Mouse (Mus musculus) myocyte (in vitro differentiated cells): ENCODE measurements around the gene Bcas3. TPM values are rescaled to one million over a fixed set of nuclear protein-coding genes. Genes with fewer than 3 reads are reported as not detected.

ENCODE experiments used
- H3K27me3 ChIP-seq: one replicate; pipeline ENCODE4 v1.6.1; 2011; ENCODE audit not compliant: control insufficient read depth, insufficient read depth, insufficient read length
- H3K36me3 ChIP-seq: one replicate; pipeline ENCODE4 v1.6.1; 2011; ENCODE audit not compliant: control insufficient read depth, insufficient read depth
- H3K4me2 ChIP-seq: one replicate; pipeline ENCODE4 v1.6.1; 2011; ENCODE audit warnings: low read depth, control low read depth
- H3K4me3 ChIP-seq: one replicate; pipeline ENCODE4 v1.5.1; 2011; ENCODE audit warnings: mild to moderate bottlenecking, control low read depth, moderate library complexity
- H3K79me2 ChIP-seq: one replicate; pipeline ENCODE4 v1.6.1; 2011; ENCODE audit not compliant: control insufficient read depth, insufficient read depth
- H3ac ChIP-seq: one replicate; pipeline ENCODE4 v1.6.1; 2011; ENCODE audit not compliant: control insufficient read depth, insufficient read length
- CEBPB ChIP-seq: IDR thresholded peaks from 2 replicates; pipeline ENCODE4 v1.6.1; 2011; ENCODE audit warnings: mild to moderate bottlenecking, moderate library complexity; ENCODE audit not compliant: poor library complexity, insufficient read depth, severe bottlenecking
- E2F4 ChIP-seq: IDR thresholded peaks from one replicate; pipeline ENCODE4 v1.6.1; 2011; ENCODE audit warnings: mild to moderate bottlenecking, control low read depth, moderate library complexity; ENCODE audit not compliant: insufficient read depth
- MAX ChIP-seq: IDR thresholded peaks from one replicate; pipeline ENCODE4 v1.6.1; 2011; ENCODE audit warnings: low read depth, mild to moderate bottlenecking, control low read depth
- MYOD1 ChIP-seq, 3 experiments: IDR thresholded peaks; one replicate each; pipeline ENCODE4 v1.6.1; 2011; ENCODE audit warnings: control low read depth in 2 of 3, low read depth in 2 of 3, mild to moderate bottlenecking in 2 of 3, moderate library complexity in 1 of 3; ENCODE audit not compliant: insufficient read length in 2 of 3, control insufficient read depth in 1 of 3
- MYOG ChIP-seq, 3 experiments: IDR thresholded peaks; one replicate each; pipeline ENCODE4 v1.6.1; 2011; ENCODE audit warnings: control low read depth in 2 of 3, low read depth in 2 of 3, mild to moderate bottlenecking in 2 of 3; ENCODE audit not compliant: insufficient read length in 2 of 3, control insufficient read depth in 1 of 3, insufficient read depth in 1 of 3
- POLR2A ChIP-seq: IDR thresholded peaks from one replicate; pipeline ENCODE4 v1.6.1; 2011; ENCODE audit warnings: low read depth, mild to moderate bottlenecking, control low read depth, moderate library complexity; ENCODE audit not compliant: insufficient read length
- POLR2AphosphoS2 ChIP-seq: IDR thresholded peaks from one replicate; pipeline ENCODE4 v1.6.1; 2011; ENCODE audit warnings: low read depth, control low read depth; ENCODE audit not compliant: insufficient read length
- REST ChIP-seq: IDR thresholded peaks from one replicate; pipeline ENCODE4 v1.6.1; 2011; ENCODE audit warnings: mild to moderate bottlenecking, control low read depth, moderate library complexity; ENCODE audit not compliant: insufficient read depth, insufficient read length
- SRF ChIP-seq: IDR thresholded peaks from one replicate; pipeline ENCODE4 v1.6.1; 2011; ENCODE audit warnings: low read depth; ENCODE audit not compliant: control insufficient read depth, insufficient read length
- TCF12 ChIP-seq: IDR thresholded peaks from one replicate; pipeline ENCODE4 v1.6.1; 2011; ENCODE audit warnings: mild to moderate bottlenecking, control low read depth; ENCODE audit not compliant: poor library complexity, insufficient read depth, severe bottlenecking
- TCF3 ChIP-seq: IDR thresholded peaks from one replicate; pipeline ENCODE4 v1.6.1; 2011; ENCODE audit warnings: low read depth, control low read depth; ENCODE audit not compliant: insufficient read length
- USF1 ChIP-seq: IDR thresholded peaks from one replicate; pipeline ENCODE4 v1.6.1; 2011; ENCODE audit warnings: low read depth, mild to moderate bottlenecking, control low read depth, moderate library complexity
- polyA plus RNA-seq: library from polyadenylated mRNA; unstranded; fragments of >200 nt; fragmentation: generic; extraction: Trizol; gene quantifications from one replicate; pipeline ENCODE4 v1.2.1, GENCODE M21; 2012; ENCODE audit warnings: missing spikeins

The Bcas3 gene
- polyA plus RNA-seq, 1 experiment = 30.1 TPM

GRCm38 (mm10) chr11:85864363-85864762, 511.4 kb downstream of the Bcas3 start:
- Histone ChIP-seq H3K4me3 (no peak overlapping the region), H3K4me2 (no peak overlapping the region), H3ac (no peak overlapping the region), H3K36me3 (no peaks in the 10 kb centered on the region), H3K79me2 (no peaks in the 10 kb centered on the region), H3K27me3 (no peaks in the 10 kb centered on the region)
- TF ChIP-seq TCF3 = no peak
- no peak for TF ChIP-seq TCF12
- TF ChIP-seq MAX = no peak
- TF ChIP-seq CEBPB = no peak
- TF ChIP-seq USF1 = no peak
- TF ChIP-seq E2F4 = no peak
- TF ChIP-seq SRF = no peak
- no peak for TF ChIP-seq POLR2A
- TF ChIP-seq POLR2AphosphoS2 = no peak
- TF ChIP-seq MYOD1 (IDR thresholded peaks at IDR 0.05; ENCODE audit: control insufficient read depth in 1 of 3, insufficient read length in 2 of 3, low read depth in 2 of 3) = no peak
- TF ChIP-seq REST = no peak
- no peak for TF ChIP-seq MYOG (IDR thresholded peaks at IDR 0.05; ENCODE audit: control insufficient read depth in 1 of 3, insufficient read depth in 1 of 3, insufficient read length in 2 of 3, low read depth in 2 of 3)

Other genes with a start within 250 kb of the Bcas3 start
- 4.5 TPM for gene Usp32, start 213.0 kb upstream of the Bcas3 start, polyA plus RNA-seq
- gene 1700125H20Rik, start 182.8 kb upstream of the Bcas3 start, polyA plus RNA-seq = not detected
- gene Appbp2, start 118.0 kb upstream of the Bcas3 start, polyA plus RNA-seq = 8.5 TPM
- gene Ppm1d, start 41.9 kb upstream of the Bcas3 start, polyA plus RNA-seq = 6.1 TPM